Mouse (Mus musculus) mesoderm, embryonic 11.5 days (tissue): Measurements from ENCODE around the gene Slc25a47.

Experiments used
- DNase-seq: peaks from one replicate; pipeline ENCODE4 v3.0.0-alpha.2; 2012; ENCODE audit warnings: low read depth, low spot score

The Slc25a47 gene

DNA sequence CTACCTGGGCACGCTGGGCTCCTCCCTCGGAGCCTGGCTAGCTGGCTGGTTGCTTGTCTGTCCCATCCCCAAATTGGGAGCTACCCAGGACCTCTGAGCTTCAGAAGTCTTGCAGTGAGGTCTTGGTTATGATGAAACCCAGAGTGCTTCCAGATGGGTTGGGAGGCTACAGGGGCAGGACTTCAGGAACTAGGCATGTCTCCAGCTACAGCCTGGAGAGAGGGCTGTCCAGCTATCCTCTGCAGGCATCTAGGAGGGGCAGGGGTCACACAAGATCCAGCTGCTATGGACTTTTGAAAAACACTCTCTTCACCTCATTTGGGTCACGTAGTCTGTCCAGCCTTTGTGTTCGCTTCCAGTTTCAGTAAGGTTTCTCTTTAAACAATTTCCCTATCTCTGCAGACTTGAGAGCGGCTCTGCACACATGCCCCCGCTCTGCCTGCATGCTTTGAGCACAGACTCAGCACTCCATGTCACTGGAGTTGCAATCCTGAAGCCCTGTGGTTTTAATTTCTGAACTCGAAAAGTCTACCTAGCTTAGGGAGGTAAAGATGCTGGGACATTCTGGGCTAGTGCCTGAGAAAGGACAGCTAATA lies 21.8 kb downstream of the Slc25a47 start:
- DNase-seq, result no peak

GRCm38 (mm10) chr12:108858486-108858885 lies 22.6 kb downstream of the Slc25a47 start:
- DNase-seq, result no peak

DNA sequence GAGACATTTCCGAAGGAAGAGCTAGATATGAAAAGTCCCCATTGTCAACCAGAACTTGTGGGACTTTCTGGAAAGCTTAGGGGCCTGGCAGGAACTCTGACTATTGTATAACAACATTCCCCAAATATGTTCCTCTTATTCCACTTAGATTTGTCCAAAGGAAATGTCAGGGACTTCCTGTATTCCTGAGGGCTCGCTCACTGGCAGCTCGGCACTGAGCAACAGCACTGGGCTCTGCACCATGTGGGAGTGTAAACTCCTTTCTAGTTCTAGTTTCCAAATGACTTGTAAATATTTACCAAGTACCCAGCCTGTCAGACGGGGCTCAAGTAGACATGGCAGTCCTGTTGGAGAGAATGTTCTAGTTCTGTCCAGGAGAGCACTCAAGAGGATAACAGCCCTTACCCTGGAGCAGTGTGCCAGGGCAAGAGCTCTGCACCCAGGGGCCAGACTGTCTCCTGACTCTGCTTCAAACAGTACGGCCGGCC lies 29.2 kb downstream of the Slc25a47 start:
- DNase-seq, result no peak

DNA sequence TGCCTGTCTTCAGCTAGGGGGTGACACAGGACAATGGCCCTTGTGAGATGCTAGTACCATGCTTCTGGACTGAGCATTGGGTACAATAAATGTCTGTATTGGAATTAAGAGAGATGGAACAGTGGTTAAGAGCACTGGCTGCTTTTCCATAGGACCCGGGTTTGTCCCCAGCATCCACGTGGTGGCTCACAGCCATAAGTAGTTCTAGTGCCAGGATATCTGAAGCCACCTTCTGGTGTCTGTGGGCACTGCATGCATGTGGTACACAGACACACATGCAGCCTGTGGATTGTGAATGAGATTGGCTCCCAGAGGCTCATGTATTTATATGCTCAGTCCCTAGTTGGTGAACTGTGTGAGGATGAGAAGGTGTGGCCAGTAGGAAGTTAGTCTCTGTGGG lies 33.7 kb downstream of the Slc25a47 start:
- DNase-seq, result no peak

GRCm38 (mm10) chr12:108873122-108873521 lies 37.3 kb downstream of the Slc25a47 start:
- no peak for DNase-seq

GRCm38 (mm10) chr12:108879138-108879537 lies 43.3 kb downstream of the Slc25a47 start:
- DNase-seq, result no peak

- DNase-seq, result no peak
Measured at GRCm38 (mm10) chr12:108880606-108881005, 44.8 kb downstream of the Slc25a47 start.

DNA sequence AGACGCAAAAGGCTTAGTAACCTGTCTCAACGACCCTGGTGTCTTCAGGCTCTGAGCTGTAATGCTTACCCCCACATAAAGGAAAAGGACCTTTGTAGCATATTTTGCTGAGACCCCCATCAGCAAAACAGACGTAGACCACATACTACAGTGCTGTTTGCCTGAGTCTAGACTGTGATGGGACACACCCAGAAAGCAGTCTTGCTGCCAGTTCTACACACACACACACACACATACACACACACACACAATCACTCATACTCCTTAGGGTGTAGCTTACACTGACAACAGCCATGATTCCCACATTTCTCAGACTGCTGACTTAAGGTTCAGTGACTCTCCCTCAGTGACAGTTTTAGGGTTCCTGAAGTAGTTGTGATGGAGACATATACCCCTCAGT lies 45.3 kb downstream of the Slc25a47 start:
- no peak for DNase-seq

GRCm38 (mm10) chr12:108882776-108883175 lies 46.9 kb downstream of the Slc25a47 start:
- no peak for DNase-seq

DNA sequence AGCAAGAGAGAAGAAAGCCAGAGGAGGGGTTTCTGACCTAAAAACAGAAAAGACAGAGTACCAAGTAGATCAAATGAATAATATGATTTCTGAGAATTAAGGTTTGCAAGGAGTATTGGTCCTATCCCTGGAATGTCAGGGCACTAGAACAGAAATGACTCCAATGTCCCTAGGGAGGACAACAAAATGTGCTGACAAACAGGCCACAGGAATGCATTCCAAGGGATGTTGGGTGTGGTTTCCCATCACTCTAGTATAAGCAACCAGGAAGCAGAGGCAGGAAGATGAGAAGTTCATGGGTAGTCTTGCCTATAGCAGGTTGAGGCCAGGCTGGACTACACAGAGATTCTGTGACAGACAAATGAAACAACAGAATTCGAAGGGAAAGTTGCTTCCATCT lies 50.1 kb downstream of the Slc25a47 start:
- no peak for DNase-seq

- DNase-seq, result no peak
Measured at GRCm38 (mm10) chr12:108887077-108887476, 51.2 kb downstream of the Slc25a47 start.

GRCm38 (mm10) chr12:108888632-108889031 lies 52.8 kb downstream of the Slc25a47 start:
- no peak for DNase-seq

GRCm38 (mm10) chr12:108892989-108893714 lies 57.3 kb downstream of the Slc25a47 start, which contains the start of gene Wdr25:
Gene Wdr25, plus strand, starts transcription at chr12:108893631.
- no peak for DNase-seq

DNA sequence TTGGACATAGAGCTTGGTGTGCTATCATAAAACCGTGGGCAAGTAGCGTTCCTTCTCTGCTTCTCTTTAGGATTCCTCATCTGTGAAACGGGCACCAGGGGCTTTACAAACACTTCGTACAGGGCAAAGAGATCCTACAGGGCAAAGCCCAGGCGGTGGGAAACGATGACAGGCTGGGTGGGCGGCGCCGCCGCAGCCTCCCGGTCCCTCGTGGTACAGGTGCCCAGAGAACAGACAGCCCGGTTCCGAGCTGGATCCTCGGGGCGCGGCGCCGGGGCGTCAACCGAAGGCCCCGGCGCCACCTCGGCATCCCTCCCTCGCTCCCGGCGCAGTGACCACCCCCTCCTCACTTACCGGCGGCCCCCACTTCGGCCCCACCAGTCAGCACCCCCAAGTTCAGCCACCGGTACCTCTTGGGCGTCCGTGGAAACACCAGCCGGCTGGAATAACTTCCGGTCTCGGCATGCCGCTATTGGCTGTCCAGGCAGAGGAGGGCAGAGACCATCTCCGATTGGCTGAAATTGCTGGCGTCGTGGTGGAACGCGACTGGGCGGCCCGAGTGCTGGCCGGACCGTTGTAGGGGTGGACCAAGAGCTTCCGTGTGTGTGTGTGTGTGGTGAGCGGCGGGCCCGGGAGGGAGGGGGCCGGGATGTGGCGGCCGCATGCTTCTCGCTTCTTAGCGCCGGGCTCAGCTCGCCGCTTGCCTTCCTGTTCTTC lies 58.0 kb downstream of the Slc25a47 start, which contains the start of gene Wars:
Gene Wars (minus strand): TSS at position 460 of the 717 bp plus-strand sequence.
- peak; percentile 97 for DNase-seq

DNA sequence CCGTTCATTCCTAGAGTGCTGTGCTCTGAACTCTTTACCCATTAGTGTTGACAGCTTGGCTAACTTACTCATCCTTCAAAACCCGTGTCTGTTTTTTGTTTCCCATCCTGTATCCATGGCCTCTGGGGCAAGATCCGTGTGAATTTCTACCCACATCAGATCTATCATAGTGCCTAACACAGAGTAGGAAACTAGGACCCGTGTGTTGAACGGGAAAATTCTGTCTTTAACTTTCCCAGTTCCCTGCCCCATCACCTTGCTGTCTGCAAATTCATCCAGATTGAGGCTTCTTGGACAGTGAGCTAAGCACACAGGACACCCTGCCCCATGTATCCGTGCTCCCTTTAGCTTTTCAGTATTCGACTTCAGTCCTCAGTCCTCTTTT lies 58.6 kb downstream of the Slc25a47 start:
- DNase-seq, result no peak

DNA sequence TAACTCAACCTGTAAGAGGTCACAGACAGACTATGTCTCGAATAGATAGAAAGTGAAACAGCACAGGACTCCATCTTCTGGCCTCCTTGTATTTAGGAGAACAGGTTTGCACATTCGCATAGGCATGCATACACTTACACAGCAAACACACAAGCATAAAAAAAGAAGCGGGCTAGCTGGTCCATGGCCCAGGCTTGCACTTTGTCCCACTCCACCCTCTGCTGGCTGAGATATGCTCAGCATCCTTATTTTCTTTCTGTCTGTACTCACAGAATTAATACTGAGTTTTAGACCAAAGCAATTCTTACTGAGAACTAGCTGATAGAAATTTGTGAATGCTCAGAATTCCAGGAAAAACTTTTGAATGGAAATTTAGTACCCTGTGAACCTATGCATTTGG lies 60.2 kb downstream of the Slc25a47 start:
- no peak for DNase-seq

GRCm38 (mm10) chr12:108901346-108901745 lies 65.5 kb downstream of the Slc25a47 start:
- DNase-seq, result no peak

- peak; percentile 73 for DNase-seq
Measured at GRCm38 (mm10) chr12:108902940-108903339, 67.1 kb downstream of the Slc25a47 start.

DNA sequence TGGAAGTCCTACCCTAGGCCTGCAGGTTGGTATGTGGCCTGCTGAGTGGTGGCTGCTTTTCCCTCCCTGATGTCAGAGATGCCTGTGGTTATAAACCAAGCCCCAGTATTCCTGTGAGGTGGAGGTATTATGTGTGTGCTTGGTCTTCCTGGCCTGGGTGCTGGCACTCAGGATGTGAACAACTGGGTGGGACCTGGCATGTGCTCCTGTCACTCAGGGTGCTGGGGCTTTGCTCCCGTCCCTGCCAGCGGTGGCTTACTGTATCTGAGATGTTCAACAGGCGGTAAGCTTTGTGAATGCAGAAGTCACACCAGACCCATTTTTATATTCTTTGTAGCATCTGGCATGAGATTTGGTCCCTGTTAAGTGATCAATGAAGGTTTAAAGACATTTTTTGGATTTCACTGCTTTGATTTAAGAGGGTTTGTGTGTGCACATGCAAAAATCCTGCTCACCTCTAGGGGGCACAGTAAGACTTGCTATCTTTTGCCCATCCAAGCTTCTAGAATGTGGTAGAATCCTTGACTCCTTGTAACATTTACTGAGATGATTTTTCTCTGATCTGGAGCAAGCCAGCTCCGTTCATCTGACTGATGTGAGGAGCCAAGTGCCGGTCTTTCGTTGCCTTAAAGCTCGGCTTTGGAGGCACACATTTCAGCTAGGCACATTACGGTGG lies 67.9 kb downstream of the Slc25a47 start:
- DNase-seq, result peak; percentile 72

DNA sequence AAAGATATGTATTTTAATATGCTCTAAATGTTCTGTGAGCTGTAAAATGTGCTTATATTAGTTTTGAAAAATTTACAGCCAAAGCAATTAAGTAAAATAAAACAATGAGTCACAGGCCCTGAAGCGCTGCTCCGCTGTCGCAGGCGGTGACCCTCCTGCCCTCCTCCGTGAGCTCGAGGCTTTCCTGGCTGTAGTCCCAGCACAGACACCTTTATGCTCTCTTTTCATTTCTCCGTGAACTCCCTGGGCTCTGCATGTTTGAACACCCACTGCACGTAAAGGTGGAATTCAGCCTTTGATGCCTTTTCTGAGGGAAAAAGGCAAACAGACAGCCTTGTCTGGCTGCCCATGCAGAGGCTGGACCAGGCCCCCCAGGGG lies 68.4 kb downstream of the Slc25a47 start:
- DNase-seq, result no peak

DNA sequence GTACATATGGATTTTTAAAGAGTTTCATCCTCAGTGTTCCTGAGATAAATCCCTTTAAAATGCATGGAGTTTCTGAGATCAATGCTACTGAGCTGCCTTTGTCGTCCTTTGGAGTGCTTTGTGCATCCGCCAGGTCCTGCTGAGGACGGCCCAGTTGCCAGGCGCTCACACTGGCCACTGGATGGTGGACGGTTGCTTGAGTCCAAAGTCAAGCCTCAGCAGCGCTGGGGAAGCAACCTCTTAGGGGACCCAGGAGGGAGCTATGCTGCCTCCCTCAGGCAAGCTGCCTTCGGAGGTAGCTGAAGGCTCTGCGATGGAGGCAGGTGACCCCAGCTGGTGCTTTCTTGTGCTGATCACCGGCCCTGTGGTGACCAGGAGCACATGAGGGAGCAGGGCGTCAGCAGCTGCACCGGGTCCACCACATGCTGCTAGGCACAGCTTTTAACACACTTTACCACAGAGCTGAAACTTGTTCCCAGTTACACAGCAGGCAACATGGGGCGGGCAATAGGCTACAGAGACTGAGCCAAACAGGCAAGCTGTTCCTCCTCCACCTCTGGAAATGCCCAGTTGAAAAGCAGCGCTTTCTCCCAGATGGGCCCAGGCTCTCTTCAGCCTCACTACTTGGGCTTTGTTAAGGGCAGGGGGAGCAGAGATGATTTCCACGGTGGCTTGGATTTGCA lies 69.9 kb downstream of the Slc25a47 start:
- no peak for DNase-seq
